In the genomic region with DNA sequence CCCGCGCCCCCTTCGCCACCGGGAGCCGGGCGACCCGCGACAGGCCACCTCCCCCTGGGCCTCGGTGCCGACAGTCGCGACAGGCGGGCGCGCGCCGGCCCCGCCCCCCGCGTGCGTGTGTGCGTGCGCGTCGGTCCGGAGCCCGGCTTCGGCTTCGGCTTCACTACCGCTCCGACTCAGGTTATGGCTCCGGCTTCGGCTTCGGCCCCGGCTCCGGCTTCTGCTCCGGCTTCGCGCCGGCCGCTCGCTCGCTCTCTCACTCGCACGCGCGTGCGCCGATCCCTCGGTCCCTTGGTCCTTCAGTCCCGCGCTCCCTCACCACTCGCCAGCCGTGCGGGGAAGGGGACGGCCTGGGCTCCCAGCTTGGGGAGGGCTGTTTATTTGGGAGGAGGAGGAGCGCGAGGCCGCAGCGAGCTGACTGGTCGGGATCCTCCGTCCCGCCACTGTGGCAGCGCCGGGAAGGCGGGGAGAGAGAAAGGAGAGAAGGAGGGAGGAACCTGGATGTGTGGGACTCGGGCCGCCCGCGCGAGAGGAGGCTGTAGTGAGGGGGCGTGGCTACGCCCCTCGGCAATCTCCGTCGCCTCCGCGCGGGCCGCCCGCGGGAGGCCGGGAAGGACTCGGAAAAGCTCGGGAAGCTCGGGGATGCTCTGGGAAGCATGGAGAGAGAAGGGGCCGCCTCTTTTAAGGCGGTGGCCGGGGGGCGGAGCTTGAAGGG, we compare ENCODE assay signal across 8 mouse cellular contexts. TPM values are rescaled to one million over a fixed set of nuclear protein-coding genes. Genes with fewer than 3 reads are reported as not detected.
DNase-seq lines count a peak whose midpoint lies in the region; ATAC-seq lines count a peak whose summit lies in the region.

Rbfox2 (minus strand) TSS at position 458 of the 715 bp plus-strand sequence.

- under 1% methylated on average over 80 of the region's 90 CpGs for WGBS in hindbrain, embryonic 14.5 days

- peak within 1 kb of the TSS; percentile 70 for H3K4me3 ChIP-seq in hindbrain, embryonic 14.5 days (replicated peaks; ENCODE audit: low read length)

- H3K4me2 ChIP-seq in hindbrain, embryonic 14.5 days (replicated peaks), result peak within 1 kb of the TSS; percentile 74

- H3K36me3 ChIP-seq in hindbrain, embryonic 14.5 days (replicated peaks; ENCODE audit: control insufficient read depth, insufficient read depth), result no peaks in the 10 kb centered on the region; the same call in 1 of the 2 replicates

- H3K27ac ChIP-seq in hindbrain, embryonic 14.5 days, result peak within 1 kb of the TSS; percentile 98

- peak; percentile 60 for DNase-seq in T-cell, adult 2 months (ENCODE audit: low spot score)
- peak; percentile 95 to 97 for DNase-seq in cerebellum, postnatal 10 days
- DNase-seq in frontal cortex, postnatal 36 days (ENCODE audit: low spot score in 2 of 2), result peak; percentile 86 to 88
- peak; percentile 93 for DNase-seq in hindbrain, embryonic 14.5 days (ENCODE audit: low spot score)
- DNase-seq in layer of hippocampus, postnatal 25 days (ENCODE audit: extremely low spot score in 1 of 2, low spot score in 1 of 2), result peak; percentile 73 to 84
- DNase-seq in lung, postnatal 14 days, result peak; percentile 92
- peak; percentile 74 for DNase-seq in retina, postnatal 7 days (ENCODE audit: low read depth, low spot score)
- DNase-seq in urinary bladder, postnatal 10 days (ENCODE audit: low spot score), result peak; percentile 82

- peak; percentile 97 for ATAC-seq in hindbrain, embryonic 14.5 days (ENCODE audit: low FRiP score)

- H3K9ac ChIP-seq in hindbrain, embryonic 14.5 days, result peak within 1 kb of the TSS; percentile 85

- no peaks in the 10 kb centered on the region for H3K27me3 ChIP-seq in hindbrain, embryonic 14.5 days (ENCODE audit: control insufficient read depth, insufficient read depth, low read length)

- H3K4me1 ChIP-seq in hindbrain, embryonic 14.5 days (replicated peaks; ENCODE audit: control insufficient read depth, insufficient read depth, low read length), result peaks cover 34% of the 10 kb centered on the region

- H3K9me3 ChIP-seq in hindbrain, embryonic 14.5 days (ENCODE audit: control insufficient read depth, low read length), result no peaks in the 10 kb centered on the region

RNA-seq across cellular contexts. Expression of gene Rbfox2, which starts in this region (rescaled TPM):
- 154 and 164 TPM in 2 replicates for polyA plus RNA-seq in hindbrain, embryonic 14.5 days (2014; fragmentation: Nextera tagmentation; extraction: Ambion mirVana)
- total RNA-seq in layer of hippocampus, postnatal 25 days (2021), result 100 to 1,000 TPM; 220 to 233 TPM

Comparison
In these comparisons a context has a peak if more than half of its experiments do, and no peak if none do; other contexts are left out.
1. Peak in every context shown above with its lines: DNase-seq, ATAC-seq, H3K4me3 ChIP-seq and H3K27ac ChIP-seq.